Mouse (Mus musculus): ENCODE measurements at regions not wholly inside any gene's neighbourhood (a gene's known extent, or its start where the extent isn't known, plus 50 kb on each side); places are given as distances from the start of the nearest gene placed in this dataset.

GRCm38 (mm10) chrX:158924490-158925398 lies 285.4 kb upstream of the Rps6ka3 start:
- TF ChIP-seq POLR2A (IDR thresholded peaks at IDR 0.05; ENCODE audit: insufficient read length, low read depth) = no peak
- TF ChIP-seq E2F4 (IDR thresholded peaks at IDR 0.05; ENCODE audit: insufficient read depth) = no peak
- TF ChIP-seq MAX (IDR thresholded peaks at IDR 0.05; ENCODE audit: low read depth) = no peak
- no peak for TF ChIP-seq MYOG (IDR thresholded peaks at IDR 0.05; ENCODE audit: control insufficient read depth in 1 of 3, insufficient read depth in 1 of 3, insufficient read length in 2 of 3, low read depth in 2 of 3)
- no peak for TF ChIP-seq CEBPB (IDR thresholded peaks at IDR 0.05; ENCODE audit: insufficient read depth, poor library complexity, severe bottlenecking)
